Comparison of ENCODE assay signal across 30 mouse cellular contexts in the genomic region with DNA sequence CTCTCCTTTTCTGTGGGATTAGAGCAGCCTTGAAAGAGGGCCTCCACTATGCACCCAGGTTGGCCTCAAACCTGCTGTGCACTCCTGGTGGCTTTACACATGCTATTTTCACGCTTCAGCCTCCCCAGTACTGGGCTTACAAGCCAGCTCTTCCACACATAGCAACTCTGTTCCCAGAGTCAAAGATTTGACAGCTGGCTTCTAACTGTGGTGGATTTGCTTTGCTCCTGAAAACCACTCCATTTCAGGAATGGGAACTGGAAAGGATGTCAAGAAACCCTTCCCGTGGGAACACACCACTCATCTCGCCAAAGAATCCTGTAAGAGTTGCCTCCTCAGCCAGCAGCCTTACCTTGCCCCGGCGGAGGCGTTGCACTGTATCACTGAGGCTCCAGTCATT. TPM values are rescaled to one million over a fixed set of nuclear protein-coding genes. Genes with fewer than 3 reads are reported as not detected.
DNase-seq lines count a peak whose midpoint lies in the region; ATAC-seq lines count a peak whose summit lies in the region.
"Had no signal": no experiment of that assay in that cellular context is flagged by ENCODE, and none has a peak within 500 bp of the region (broad histone marks: within the 10 kb centered on the region; RNA-seq: fewer than 3 reads in every experiment).

No protein-coding gene starts in this region.

- peaks cover 95% of the 10 kb centered on the region for H3K36me3 ChIP-seq in heart, embryonic 10.5 days

- intact Hi-C loops in heart, postnatal 14 days (cut with DNase I) = no loop called here

- no peaks in the 10 kb centered on the region for H3K4me1 ChIP-seq in heart, embryonic 10.5 days
- H3K4me1 ChIP-seq: embryonic facial prominence, embryonic 13.5 days; embryonic facial prominence, embryonic 15.5 days; forebrain, embryonic 10.5 days; forebrain, embryonic 12.5 days had no signal

- H3K4me3 ChIP-seq in heart, embryonic 10.5 days = no peak overlapping the region
- H3K4me3 ChIP-seq: embryonic facial prominence, embryonic 13.5 days; embryonic facial prominence, embryonic 15.5 days; erythroblast, embryonic 14.5 days; forebrain, embryonic 10.5 days; forebrain, embryonic 12.5 days had no signal

- WGBS in heart, embryonic 10.5 days = 92% methylated on average over 6 of the region's 6 CpGs

- DNase-seq in frontal cortex, postnatal 14 days (ENCODE audit: low spot score in 2 of 2) = no peak
- DNase-seq in heart, embryonic 10.5 days (ENCODE audit: low spot score) = peak; percentile 43
- DNase-seq in heart, postnatal 14 days = no peak
- DNase-seq in brain, adult 2 months (ENCODE audit: low read depth, low spot score) = peak; percentile 41
- DNase-seq in gastrocnemius, postnatal 4 days (ENCODE audit: low spot score in 2 of 2) = no peak
- DNase-seq: adrenal gland, adult 8-10 months; adrenal gland, postnatal 14 days; adrenal gland, postnatal 36 days; B cell, adult 2 months; cerebellum, adult 11 months; cerebellum, adult 18-20 months; cerebellum, adult 8-10 months; cerebellum, adult 9-11 months; cerebellum, postnatal 14 days; cerebellum, postnatal 36 days; embryo, embryonic 11 days had no signal

- no peaks in the 10 kb centered on the region for H3K27me3 ChIP-seq in heart, embryonic 10.5 days (ENCODE audit: insufficient read depth, poor library complexity, severe bottlenecking)
- H3K27me3 ChIP-seq: CH12.LX; embryonic facial prominence, embryonic 13.5 days; embryonic facial prominence, embryonic 15.5 days; forebrain, embryonic 12.5 days; Patski had no signal

- no peak overlapping the region for H3K27ac ChIP-seq in heart, embryonic 10.5 days
- H3K27ac ChIP-seq: embryonic facial prominence, embryonic 13.5 days; embryonic facial prominence, embryonic 15.5 days; forebrain, embryonic 10.5 days; forebrain, embryonic 12.5 days had no signal

- H3K9me3 ChIP-seq in heart, embryonic 10.5 days = no peaks in the 10 kb centered on the region
- H3K9me3 ChIP-seq: embryonic facial prominence, embryonic 13.5 days; embryonic facial prominence, embryonic 15.5 days; forebrain, embryonic 10.5 days; forebrain, embryonic 12.5 days; G1E had no signal

- ATAC-seq in frontal cortex, adult (ENCODE audit: low TSS enrichment) = peak; percentile 59
- ATAC-seq: activated CD4-positive, CD25-positive, alpha-beta regulatory T cell, adult 4 months; CD4-positive, CD25-positive, alpha-beta regulatory T cell, adult 4 months; forebrain, embryonic 14.5 days; forebrain, embryonic 16.5 days; Patski had no signal

RNA-seq across cellular contexts. Expression of a gene that starts 12.2 kb away (rescaled TPM):
- polyA plus RNA-seq in heart, embryonic 10.5 days (2016; fragmentation: Nextera tagmentation; extraction: Ambion mirVana) = 37.4 and 39.7 TPM in 2 replicates
- 10 to 100 TPM; 28.9 to 29.8 TPM for total RNA-seq in heart, postnatal 14 days (2021)
- 10 to 100 TPM; 18.1 to 20.7 TPM for total RNA-seq in gastrocnemius, postnatal 4 days (2021)

RNA-seq across cellular contexts. Expression of a gene that starts 12.4 kb away (rescaled TPM):
- polyA plus RNA-seq in heart, embryonic 10.5 days (2016; fragmentation: Nextera tagmentation; extraction: Ambion mirVana) = 237 and 277 TPM in 2 replicates
- 100 to 1,000 TPM; 103 to 107 TPM for total RNA-seq in heart, postnatal 14 days (2021)
- 100 to 1,000 TPM; 102 to 104 TPM for total RNA-seq in gastrocnemius, postnatal 4 days (2021)

RNA-seq across cellular contexts. Expression of a gene that starts 15.3 kb away (rescaled TPM):
- polyA plus RNA-seq in heart, embryonic 10.5 days (2016; fragmentation: Nextera tagmentation; extraction: Ambion mirVana) = 0.80 and 0.90 TPM in 2 replicates
- total RNA-seq in heart, postnatal 14 days (2021) = under 1 TPM; 0.33 to 0.66 TPM
- total RNA-seq in gastrocnemius, postnatal 4 days (2021) = under 1 TPM in 1 of 2 experiments, not detected in 1; 0.22 TPM
- total RNA-seq: common myeloid progenitor, adult 5-6 weeks had no signal
- polyA plus RNA-seq: G1E had no signal

RNA-seq across cellular contexts. Expression of a gene that starts 45.6 kb away (rescaled TPM):
- polyA plus RNA-seq in heart, embryonic 10.5 days (2016; fragmentation: Nextera tagmentation; extraction: Ambion mirVana) = 0.71 and 0.84 TPM in 2 replicates
- total RNA-seq in heart, postnatal 14 days (2021) = under 1 TPM in 1 of 2 experiments, not detected in 1; 0.15 TPM
- under 1 TPM; 0.25 to 0.41 TPM for total RNA-seq in gastrocnemius, postnatal 4 days (2021)
- total RNA-seq: adrenal gland, postnatal 14 days; common myeloid progenitor, adult 5-6 weeks had no signal
- polyA plus RNA-seq: activated CD4-positive, CD25-positive, alpha-beta regulatory T cell, adult 4 months; CD4-positive, CD25-positive, alpha-beta regulatory T cell, adult 4 months; erythroblast, embryonic 14.5 days; G1E had no signal

RNA-seq across cellular contexts. Expression of a gene that starts 53.6 kb away (rescaled TPM):
- polyA plus RNA-seq in heart, embryonic 10.5 days (2016; fragmentation: Nextera tagmentation; extraction: Ambion mirVana) = 2.0 and 2.4 TPM in 2 replicates
- total RNA-seq in heart, postnatal 14 days (2021) = 1 to 10 TPM; 5.4 to 6.0 TPM
- total RNA-seq in gastrocnemius, postnatal 4 days (2021) = 1 to 10 TPM; 3.8 to 4.6 TPM

Comparison
In these comparisons a context has a peak if more than half of its experiments do, and no peak if none do; other contexts are left out.
1. DNase-seq: peak in heart, embryonic 10.5 days (single experiment) and brain, adult 2 months (single experiment); none in frontal cortex, postnatal 14 days (0 of 2), heart, postnatal 14 days (0 of 2) and gastrocnemius, postnatal 4 days (0 of 2).